Mouse (Mus musculus) G1E (cell line): ENCODE results near the gene Plxnd1.

ENCODE experiments used
- CTCF ChIP-seq: IDR thresholded peaks from 2 replicates; pipeline ENCODE4 v1.5.1; 2012; ENCODE audit warnings: low read depth, low read length, inconsistent platforms, mixed read lengths
- GATA1 ChIP-seq: IDR thresholded peaks from 2 replicates; pipeline ENCODE4 v1.6.1; 2012; ENCODE audit warnings: borderline replicate concordance, low read length, inconsistent platforms, mixed read lengths
- GATA2 ChIP-seq: IDR thresholded peaks from 2 replicates; pipeline ENCODE4 v1.6.1; 2012; ENCODE audit warnings: low read depth, low read length, inconsistent platforms, borderline replicate concordance
- TAL1 ChIP-seq: conservative IDR thresholded peaks from 2 replicates; pipeline ENCODE4 v1.6.1; 2012; ENCODE audit warnings: low read depth, low read length, inconsistent platforms, mixed read lengths

- no peak for TF ChIP-seq CTCF
- no peak for TF ChIP-seq GATA2
- TF ChIP-seq GATA1: no peak
- TF ChIP-seq TAL1: no peak
Measured at GRCm38 (mm10) chr6:115911763-115912162, 83.0 kb downstream of the Plxnd1 start.
